Mouse (Mus musculus) heart, adult 9 months (tissue): ENCODE results near the gene Aggf1.
A peak's percentile ranks its signal among the peaks of the same experiment; 100 is the strongest.

Experiments
- DNase-seq, 2 experiments: peaks; one replicate each; pipeline ENCODE4 v3.0.0; 2022; ENCODE audit warnings: low spot score in 2 of 2

Gene Aggf1

GRCm38 (mm10) chr13:95332086-95332899 is 42.9 kb downstream of the Aggf1 start:
- DNase-seq, result no peak

GRCm38 (mm10) chr13:95330507-95330906 is 44.6 kb downstream of the Aggf1 start:
- no peak for DNase-seq

- no peak for DNase-seq
Observed at GRCm38 (mm10) chr13:95328767-95329166, 46.4 kb downstream of the Aggf1 start.

- DNase-seq, result no peak
Observed at GRCm38 (mm10) chr13:95327345-95327741, 47.8 kb downstream of the Aggf1 start.

- DNase-seq, result no peak
Observed at GRCm38 (mm10) chr13:95326611-95327344, 48.4 kb downstream of the Aggf1 start.

- no peak for DNase-seq
Observed at GRCm38 (mm10) chr13:95325907-95326550, 49.1 kb downstream of the Aggf1 start.

- peak; percentile 61 to 71 for DNase-seq
Observed at GRCm38 (mm10) chr13:95325080-95325906, 49.9 kb downstream of the Aggf1 start.

GRCm38 (mm10) chr13:95324626-95325079 is 50.5 kb downstream of the Aggf1 start:
- DNase-seq, result no peak

- peak; percentile 34 to 35 for DNase-seq
Observed at GRCm38 (mm10) chr13:95323950-95324625, 51.1 kb downstream of the Aggf1 start.

GRCm38 (mm10) chr13:95323400-95323799 is 51.8 kb downstream of the Aggf1 start, which contains the start of gene Zbed3:
TSS of gene Zbed3 (plus strand) at chr13:95323612.
- DNase-seq, result no peak

- no peak for DNase-seq
Observed at GRCm38 (mm10) chr13:95320451-95320850, 54.7 kb downstream of the Aggf1 start.

GRCm38 (mm10) chr13:95319153-95319552 is 56.0 kb downstream of the Aggf1 start:
- no peak for DNase-seq

GRCm38 (mm10) chr13:95312016-95312415 is 63.1 kb downstream of the Aggf1 start:
- DNase-seq, result no peak

GRCm38 (mm10) chr13:95307100-95307655 is 68.0 kb downstream of the Aggf1 start:
- no peak for DNase-seq

- DNase-seq, result no peak
Observed at GRCm38 (mm10) chr13:95306596-95306995, 68.6 kb downstream of the Aggf1 start.
